Mouse (Mus musculus) myocyte (in vitro differentiated cells): ENCODE data around the gene Catsper4. TPM values are rescaled to one million over a fixed set of nuclear protein-coding genes. Genes with fewer than 3 reads are reported as not detected.
A peak's percentile ranks its signal among the peaks of the same experiment; 100 is the strongest.

Experiments
- H3K27me3 ChIP-seq: one replicate; pipeline ENCODE4 v1.6.1; 2011; ENCODE audit not compliant: control insufficient read depth, insufficient read depth, insufficient read length
- H3K36me3 ChIP-seq: one replicate; pipeline ENCODE4 v1.6.1; 2011; ENCODE audit not compliant: control insufficient read depth, insufficient read depth
- H3K4me2 ChIP-seq: one replicate; pipeline ENCODE4 v1.6.1; 2011; ENCODE audit warnings: low read depth, control low read depth
- H3K4me3 ChIP-seq: one replicate; pipeline ENCODE4 v1.5.1; 2011; ENCODE audit warnings: mild to moderate bottlenecking, control low read depth, moderate library complexity
- H3K79me2 ChIP-seq: one replicate; pipeline ENCODE4 v1.6.1; 2011; ENCODE audit not compliant: control insufficient read depth, insufficient read depth
- H3ac ChIP-seq: one replicate; pipeline ENCODE4 v1.6.1; 2011; ENCODE audit not compliant: control insufficient read depth, insufficient read length
- CEBPB ChIP-seq: IDR thresholded peaks from 2 replicates; pipeline ENCODE4 v1.6.1; 2011; ENCODE audit warnings: mild to moderate bottlenecking, moderate library complexity; ENCODE audit not compliant: poor library complexity, insufficient read depth, severe bottlenecking
- E2F4 ChIP-seq: IDR thresholded peaks from one replicate; pipeline ENCODE4 v1.6.1; 2011; ENCODE audit warnings: mild to moderate bottlenecking, control low read depth, moderate library complexity; ENCODE audit not compliant: insufficient read depth
- MAX ChIP-seq: IDR thresholded peaks from one replicate; pipeline ENCODE4 v1.6.1; 2011; ENCODE audit warnings: low read depth, mild to moderate bottlenecking, control low read depth
- MYOD1 ChIP-seq, 3 experiments: IDR thresholded peaks; one replicate each; pipeline ENCODE4 v1.6.1; 2011; ENCODE audit warnings: control low read depth in 2 of 3, low read depth in 2 of 3, mild to moderate bottlenecking in 2 of 3, moderate library complexity in 1 of 3; ENCODE audit not compliant: insufficient read length in 2 of 3, control insufficient read depth in 1 of 3
- MYOG ChIP-seq, 3 experiments: IDR thresholded peaks; one replicate each; pipeline ENCODE4 v1.6.1; 2011; ENCODE audit warnings: control low read depth in 2 of 3, low read depth in 2 of 3, mild to moderate bottlenecking in 2 of 3; ENCODE audit not compliant: insufficient read length in 2 of 3, control insufficient read depth in 1 of 3, insufficient read depth in 1 of 3
- POLR2A ChIP-seq: IDR thresholded peaks from one replicate; pipeline ENCODE4 v1.6.1; 2011; ENCODE audit warnings: low read depth, mild to moderate bottlenecking, control low read depth, moderate library complexity; ENCODE audit not compliant: insufficient read length
- POLR2AphosphoS2 ChIP-seq: IDR thresholded peaks from one replicate; pipeline ENCODE4 v1.6.1; 2011; ENCODE audit warnings: low read depth, control low read depth; ENCODE audit not compliant: insufficient read length
- REST ChIP-seq: IDR thresholded peaks from one replicate; pipeline ENCODE4 v1.6.1; 2011; ENCODE audit warnings: mild to moderate bottlenecking, control low read depth, moderate library complexity; ENCODE audit not compliant: insufficient read depth, insufficient read length
- SRF ChIP-seq: IDR thresholded peaks from one replicate; pipeline ENCODE4 v1.6.1; 2011; ENCODE audit warnings: low read depth; ENCODE audit not compliant: control insufficient read depth, insufficient read length
- TCF12 ChIP-seq: IDR thresholded peaks from one replicate; pipeline ENCODE4 v1.6.1; 2011; ENCODE audit warnings: mild to moderate bottlenecking, control low read depth; ENCODE audit not compliant: poor library complexity, insufficient read depth, severe bottlenecking
- TCF3 ChIP-seq: IDR thresholded peaks from one replicate; pipeline ENCODE4 v1.6.1; 2011; ENCODE audit warnings: low read depth, control low read depth; ENCODE audit not compliant: insufficient read length
- USF1 ChIP-seq: IDR thresholded peaks from one replicate; pipeline ENCODE4 v1.6.1; 2011; ENCODE audit warnings: low read depth, mild to moderate bottlenecking, control low read depth, moderate library complexity
- polyA plus RNA-seq: library from polyadenylated mRNA; unstranded; fragments of >200 nt; fragmentation: generic; extraction: Trizol; gene quantifications from one replicate; pipeline ENCODE4 v1.2.1, GENCODE M21; 2012; ENCODE audit warnings: missing spikeins

The Catsper4 gene
- polyA plus RNA-seq, 1 experiment: not detected

DNA sequence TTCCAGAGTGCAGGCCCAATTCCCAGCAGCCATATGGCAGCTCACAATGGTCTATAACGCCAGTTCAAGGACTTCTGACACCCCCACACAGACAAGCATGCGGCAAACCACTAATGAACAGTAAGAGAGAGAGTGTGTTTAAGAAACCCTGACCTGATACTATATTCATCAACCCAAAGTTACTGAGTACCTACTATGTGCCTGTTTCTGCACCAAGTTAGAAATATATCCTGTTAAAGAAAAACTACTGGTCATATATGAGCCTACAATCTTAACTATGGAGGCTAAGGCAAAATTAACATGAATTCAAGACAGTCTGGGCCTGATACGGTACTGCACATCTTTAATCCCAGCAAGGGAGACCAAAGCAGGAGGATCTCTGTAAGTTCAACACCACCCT is 41.6 kb downstream of the Catsper4 start:
- no peaks in the 10 kb centered on the region for H3K36me3 ChIP-seq
- peaks cover 31% of the 10 kb centered on the region for H3K79me2 ChIP-seq
- peak overlapping the region; percentile 87 for H3K4me3 ChIP-seq
- no peak for TF ChIP-seq USF1
- no peak for TF ChIP-seq MAX
- TF ChIP-seq CEBPB: no peak
- TF ChIP-seq SRF: no peak
- no peak for TF ChIP-seq MYOG (IDR thresholded peaks at IDR 0.05; ENCODE audit: control insufficient read depth in 1 of 3, insufficient read depth in 1 of 3, insufficient read length in 2 of 3, low read depth in 2 of 3)
- peak overlapping the region; percentile 39 for H3ac ChIP-seq
- peak overlapping the region; percentile 88 for H3K4me2 ChIP-seq
- H3K27me3 ChIP-seq: peaks cover 2% of the 10 kb centered on the region

DNA sequence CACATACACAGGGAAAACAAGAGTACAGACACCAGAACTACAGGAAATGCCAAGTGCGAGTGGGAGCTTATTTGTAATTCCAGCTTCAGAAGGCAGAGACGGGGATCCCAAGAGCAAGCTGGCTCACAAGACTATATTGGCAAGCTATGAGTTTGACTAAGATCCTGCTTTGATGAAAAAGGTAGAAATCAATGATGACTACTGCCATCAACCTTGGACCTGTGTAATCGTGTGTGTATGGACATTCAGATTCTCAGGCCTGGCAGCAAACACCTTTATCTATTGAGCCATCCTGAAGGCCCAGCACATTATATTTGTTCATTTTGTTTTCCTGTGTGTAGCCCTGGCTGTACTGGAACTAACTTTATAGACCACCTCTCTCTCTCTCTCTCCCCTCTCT is 43.5 kb downstream of the Catsper4 start:
- H3K4me2 ChIP-seq: no peak overlapping the region
- peaks cover 37% of the 10 kb centered on the region for H3K79me2 ChIP-seq
- H3K36me3 ChIP-seq: no peaks in the 10 kb centered on the region
- no peak overlapping the region for H3ac ChIP-seq
- H3K4me3 ChIP-seq: no peak overlapping the region
- no peaks in the 10 kb centered on the region for H3K27me3 ChIP-seq
- TF ChIP-seq MYOD1 (IDR thresholded peaks at IDR 0.05; ENCODE audit: control insufficient read depth in 1 of 3, insufficient read length in 2 of 3, low read depth in 2 of 3) (no peak), USF1 (no peak), E2F4 (no peak), POLR2AphosphoS2 (no peak), TCF3 (no peak), POLR2A (no peak), REST (no peak), MYOG (IDR thresholded peaks at IDR 0.05; ENCODE audit: control insufficient read depth in 1 of 3, insufficient read depth in 1 of 3, insufficient read length in 2 of 3, low read depth in 2 of 3) (no peak), SRF (no peak), MAX (no peak), TCF12 (no peak), CEBPB (no peak)

DNA sequence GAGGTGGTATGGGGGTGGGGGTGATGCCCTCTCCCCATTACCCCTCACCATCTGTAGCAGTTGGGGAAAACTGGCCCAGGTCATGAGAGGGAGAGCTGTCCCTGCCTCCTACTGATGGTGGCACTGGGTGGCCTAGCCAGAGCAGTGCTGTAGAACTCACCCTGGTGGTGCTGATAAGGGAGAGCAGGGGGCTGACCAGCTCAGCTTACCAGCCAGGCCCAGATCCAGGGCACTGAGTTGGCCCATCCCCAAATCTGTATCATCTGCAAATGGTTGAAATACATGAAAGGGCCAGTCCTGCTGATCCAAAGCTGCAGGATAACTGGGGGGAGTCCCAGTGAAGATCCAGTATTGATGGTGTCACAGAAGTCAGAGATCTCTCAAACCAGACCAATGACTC is 45.4 kb downstream of the Catsper4 start:
- Histone ChIP-seq H3K36me3 (no peaks in the 10 kb centered on the region), H3K4me2 (no peak overlapping the region), H3K4me3 (no peak overlapping the region), H3K27me3 (no peaks in the 10 kb centered on the region), H3K79me2 (peaks cover 42% of the 10 kb centered on the region), H3ac (no peak overlapping the region)
- TF ChIP-seq MAX (no peak), POLR2AphosphoS2 (no peak), SRF (no peak), REST (no peak), E2F4 (no peak)

DNA sequence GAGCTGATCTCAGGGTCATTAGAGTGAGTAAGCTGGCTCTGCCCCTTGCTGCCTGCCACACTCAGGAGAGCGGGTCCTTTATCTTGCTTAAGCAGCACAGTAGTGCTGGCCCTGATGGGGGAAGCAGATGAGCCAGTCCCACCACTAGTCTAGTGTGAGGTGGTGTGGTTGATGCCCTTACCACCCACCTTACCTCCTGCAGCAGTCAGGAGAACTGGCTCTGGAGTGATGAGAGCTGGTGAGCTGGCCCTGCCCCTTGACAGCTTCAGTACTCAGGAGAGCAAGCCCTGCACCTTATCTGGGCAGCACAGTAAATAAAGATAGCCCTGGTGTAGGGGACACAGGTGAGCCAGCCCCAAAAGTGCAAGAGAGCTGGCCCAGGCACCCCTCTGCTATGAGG is 46.1 kb downstream of the Catsper4 start:
- Histone ChIP-seq H3K4me3 (no peak overlapping the region), H3K36me3 (no peaks in the 10 kb centered on the region), H3K4me2 (no peak overlapping the region), H3ac (no peak overlapping the region), H3K79me2 (peaks cover 40% of the 10 kb centered on the region), H3K27me3 (no peaks in the 10 kb centered on the region)
- no peak for TF ChIP-seq TCF12
- TF ChIP-seq MYOD1 (IDR thresholded peaks at IDR 0.05; ENCODE audit: control insufficient read depth in 1 of 3, insufficient read length in 2 of 3, low read depth in 2 of 3): no peak
- no peak for TF ChIP-seq MYOG (IDR thresholded peaks at IDR 0.05; ENCODE audit: control insufficient read depth in 1 of 3, insufficient read depth in 1 of 3, insufficient read length in 2 of 3, low read depth in 2 of 3)
- no peak for TF ChIP-seq CEBPB

- peaks cover 4% of the 10 kb centered on the region for H3K79me2 ChIP-seq
- no peak overlapping the region for H3K4me3 ChIP-seq
- no peaks in the 10 kb centered on the region for H3K36me3 ChIP-seq
- no peak overlapping the region for H3K4me2 ChIP-seq
- no peak overlapping the region for H3ac ChIP-seq
- no peaks in the 10 kb centered on the region for H3K27me3 ChIP-seq
- TF ChIP-seq E2F4 (no peak), POLR2AphosphoS2 (no peak), REST (no peak), MYOG (IDR thresholded peaks at IDR 0.05; ENCODE audit: control insufficient read depth in 1 of 3, insufficient read depth in 1 of 3, insufficient read length in 2 of 3, low read depth in 2 of 3) (no peak), POLR2A (no peak), TCF12 (no peak), CEBPB (no peak), USF1 (no peak), MAX (no peak), SRF (no peak), TCF3 (no peak)
Measured at GRCm38 (mm10) chr4:134172391-134172790, 54.8 kb downstream of the Catsper4 start.
